Mouse (Mus musculus) lung, adult 2 months (tissue): ENCODE data around the gene Fam81a.

Source experiments
- CTCF ChIP-seq: fragments of 200-500 bp; IDR thresholded peaks from 2 replicates; pipeline ENCODE4 v1.5.1; 2011; ENCODE audit warnings: mild to moderate bottlenecking, low read length, control low read depth; ENCODE audit not compliant: insufficient read depth
- POLR2A ChIP-seq: fragments of 200-500 bp; IDR thresholded peaks from 2 replicates; pipeline ENCODE4 v1.6.1; 2011; ENCODE audit warnings: low read depth, mild to moderate bottlenecking, control low read depth, low read length, borderline replicate concordance; ENCODE audit errors: extremely low read depth

GRCm38 (mm10) chr9:70052730-70053129 is 89.6 kb downstream of the Fam81a start:
- TF ChIP-seq POLR2A, result no peak
- TF ChIP-seq CTCF, result no peak
